Mouse (Mus musculus) common myeloid progenitor, adult 5-6 weeks (primary cell): ENCODE measurements around the gene Smok3c. TPM values are rescaled to one million over a fixed set of nuclear protein-coding genes. Genes with fewer than 3 reads are reported as not detected.
"Not testable (repeated sequence)": the region's sequence is repeated elsewhere in the genome, so short reads cannot be mapped to it uniquely, and the experiment has no call there.

Experiments
- ATAC-seq: replicated peaks from 2 replicates; pipeline ENCODE4 v1.8.0; 2016; ENCODE audit warnings: low read depth, mild to moderate bottlenecking, moderate TSS enrichment, inconsistent platforms; ENCODE audit not compliant: poor library complexity, severe bottlenecking
- total RNA-seq: library from RNA; stranded (forward); fragments of 200-1000, 187-1606 nt; gene quantifications from 2 replicates; pipeline ENCODE4 v1.2.3, GENCODE M21; 2017

Gene Smok3c
- total RNA-seq, 1 experiment from 2014 or later = not detected

GRCm38 (mm10) chr5:138090737-138091136 lies 37.7 kb downstream of the Smok3c start:
- ATAC-seq = no peak

DNA sequence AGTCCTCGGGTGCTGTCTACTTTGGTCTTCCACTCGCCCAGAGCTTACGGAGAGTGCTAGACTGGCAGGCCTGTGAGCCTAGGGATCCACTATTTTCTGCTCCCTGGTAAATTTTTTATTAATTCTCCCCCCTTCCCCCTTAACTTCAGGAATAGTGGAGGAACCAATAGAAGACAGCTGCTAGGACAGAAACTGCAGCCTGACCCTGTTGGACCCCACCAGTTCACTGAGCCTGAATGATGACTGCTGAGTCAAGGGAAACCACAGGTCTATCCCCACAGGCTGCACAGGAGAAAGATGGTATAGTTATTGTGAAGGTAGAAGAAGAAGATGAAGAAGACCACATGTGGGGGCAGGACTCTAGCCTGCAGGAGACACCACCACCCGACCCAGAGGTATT lies 39.8 kb downstream of the Smok3c start:
- no peak for ATAC-seq

DNA sequence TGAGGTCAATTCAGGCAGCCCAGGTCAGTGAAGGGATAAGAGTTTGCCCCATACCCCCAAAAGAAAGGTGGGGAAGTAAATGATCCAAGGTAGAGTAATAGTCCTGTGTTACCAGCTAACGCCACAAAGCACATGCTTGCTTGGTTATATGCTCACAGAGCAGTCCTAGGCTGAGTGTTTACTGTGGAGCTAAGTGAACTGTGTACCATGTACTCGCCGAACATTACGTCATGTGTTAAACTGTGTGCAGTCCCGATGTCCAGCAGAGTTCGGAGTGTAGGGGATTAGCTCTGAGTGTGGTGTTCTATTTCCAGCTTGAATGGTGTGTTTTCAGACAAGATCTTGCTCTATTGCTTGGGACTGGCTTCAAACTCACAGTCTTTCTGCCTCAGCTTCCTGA lies 41.5 kb downstream of the Smok3c start:
- ATAC-seq = no peak

GRCm38 (mm10) chr5:138104976-138105375 lies 52.0 kb downstream of the Smok3c start:
- ATAC-seq = no peak

GRCm38 (mm10) chr5:138107130-138107529 lies 54.1 kb downstream of the Smok3c start:
- ATAC-seq = no peak

DNA sequence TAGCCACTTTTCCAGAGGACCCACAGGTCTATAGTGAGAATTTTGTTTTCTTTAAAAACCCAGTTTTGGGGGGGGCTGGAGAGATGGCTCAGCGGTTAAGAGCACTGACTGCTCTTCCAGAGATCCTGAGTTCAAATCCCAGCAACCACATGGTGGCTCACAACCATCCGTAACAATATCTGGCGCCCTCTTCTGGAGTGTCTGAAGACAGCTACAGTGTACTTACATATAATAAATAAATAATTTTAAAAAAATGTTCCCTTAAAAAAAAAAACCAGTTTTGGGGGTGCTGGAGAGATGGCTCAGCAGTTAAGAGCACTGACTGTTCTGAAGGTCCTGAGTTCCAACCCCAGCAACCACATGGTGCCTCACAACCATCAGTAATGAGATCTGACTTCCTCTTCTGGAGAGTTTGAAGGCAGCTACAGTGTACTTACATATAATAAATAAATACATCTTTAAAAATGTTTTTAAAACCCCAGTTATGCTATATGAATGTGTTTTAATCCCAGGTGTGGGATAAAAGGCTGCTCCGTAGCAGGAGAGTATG lies 56.9 kb downstream of the Smok3c start:
- ATAC-seq = not testable (repeated sequence)

Other genes starting within 250 kb of the Smok3c start
- gene Pilra, start 216.9 kb upstream of the Smok3c start, total RNA-seq = 0.69 and 2.1 TPM in 2 replicates
- 2.0 and 2.2 TPM in 2 replicates for gene Pilrb1, start 195.1 kb upstream of the Smok3c start, total RNA-seq
- 0.05 and 1.7 TPM in 2 replicates for gene Pilrb2, start 181.4 kb upstream of the Smok3c start, total RNA-seq
- gene Cyp3a13, start 131.6 kb upstream of the Smok3c start, total RNA-seq = not detected in 2 replicates
- gene Gjc3, start 90.1 kb upstream of the Smok3c start, total RNA-seq = not detected in 2 replicates
- gene Azgp1, start 71.7 kb upstream of the Smok3c start, total RNA-seq = not detected in 2 replicates
- not detected in 2 replicates for gene Smok3a, start 31.9 kb upstream of the Smok3c start, total RNA-seq
- gene Smok3b, start 31.8 kb upstream of the Smok3c start, total RNA-seq = not detected in 2 replicates
- gene Zkscan1, start 31.9 kb downstream of the Smok3c start, total RNA-seq = 29.1 and 44.2 TPM in 2 replicates
- 16.6 and 20.7 TPM in 2 replicates for gene Zscan21, start 63.7 kb downstream of the Smok3c start, total RNA-seq
- 8.9 and 10.2 TPM in 2 replicates for gene Zfp113, start 102.5 kb downstream of the Smok3c start, total RNA-seq
- gene Cops6, start 107.9 kb downstream of the Smok3c start, total RNA-seq = 30.2 and 54.0 TPM in 2 replicates
- gene Ap4m1, start 118.8 kb downstream of the Smok3c start, total RNA-seq = 23.0 and 33.7 TPM in 2 replicates
- gene Mcm7, start 119.2 kb downstream of the Smok3c start, total RNA-seq = 456 and 545 TPM in 2 replicates
- 28.2 and 30.8 TPM in 2 replicates for gene Taf6, start 134.3 kb downstream of the Smok3c start, total RNA-seq
- 37.3 and 41.4 TPM in 2 replicates for gene Cnpy4, start 134.3 kb downstream of the Smok3c start, total RNA-seq
- 2.2 and 7.7 TPM in 2 replicates for gene Mblac1, start 141.1 kb downstream of the Smok3c start, total RNA-seq
- gene Nxpe5, start 172.7 kb downstream of the Smok3c start, total RNA-seq = 2.9 and 3.3 TPM in 2 replicates
- 31.0 and 43.3 TPM in 2 replicates for gene Lamtor4, start 202.3 kb downstream of the Smok3c start, total RNA-seq
- 28.9 and 34.1 TPM in 2 replicates for gene BC037034, start 210.8 kb downstream of the Smok3c start, total RNA-seq
- gene Gal3st4, start 219.6 kb downstream of the Smok3c start, total RNA-seq = 0.34 TPM in 1 of 2 replicates, not detected in the other
- gene Gm43720, start 226.8 kb downstream of the Smok3c start, total RNA-seq = not detected in 2 replicates
- 5.3 and 7.1 TPM in 2 replicates for gene Gpc2, start 226.8 kb downstream of the Smok3c start, total RNA-seq
- gene Stag3, start 227.0 kb downstream of the Smok3c start, total RNA-seq = 2.9 and 8.7 TPM in 2 replicates